Mouse (Mus musculus) ES-Bruce4 (cell line): Measurements from ENCODE around the gene Celf6. TPM values are rescaled to one million over a fixed set of nuclear protein-coding genes. Genes with fewer than 3 reads are reported as not detected.

Experiments
- H3K27ac ChIP-seq: 2 replicates; pipeline ENCODE4 v1.5.1; 2012; ENCODE audit warnings: low read length, inconsistent platforms; ENCODE audit not compliant: insufficient read depth
- H3K27me3 ChIP-seq: 2 replicates; pipeline ENCODE4 v1.6.1; 2012; ENCODE audit warnings: mild to moderate bottlenecking, low read length, inconsistent platforms; ENCODE audit not compliant: control insufficient read depth, poor library complexity, insufficient read depth, severe bottlenecking
- H3K36me3 ChIP-seq: 2 replicates; pipeline ENCODE4 v1.6.1; 2012; ENCODE audit warnings: inconsistent platforms, mild to moderate bottlenecking, low read length, moderate library complexity; ENCODE audit not compliant: control insufficient read depth, poor library complexity, insufficient read depth, severe bottlenecking
- H3K4me1 ChIP-seq: one replicate; pipeline ENCODE4 v1.8.1; 2011; ENCODE audit warnings: low read length; ENCODE audit not compliant: control insufficient read depth, insufficient read depth
- H3K4me3 ChIP-seq: 2 replicates; pipeline ENCODE4 v1.5.1; 2011; ENCODE audit warnings: low read depth, mild to moderate bottlenecking, low read length
- H3K9ac ChIP-seq: 2 replicates; pipeline ENCODE4 v1.6.1; 2012; ENCODE audit warnings: low read depth, mild to moderate bottlenecking, inconsistent platforms; ENCODE audit not compliant: poor library complexity, severe bottlenecking
- H3K9me3 ChIP-seq: replicated peaks from 2 replicates; pipeline ENCODE4 v1.6.1; 2012; ENCODE audit warnings: mild to moderate bottlenecking, low read length, inconsistent platforms; ENCODE audit not compliant: control insufficient read depth, poor library complexity, insufficient read depth, severe bottlenecking
- CTCF ChIP-seq: IDR thresholded peaks from one replicate; pipeline ENCODE4 v1.8.1; 2011; ENCODE audit warnings: low read depth, low read length
- EP300 ChIP-seq: IDR thresholded peaks from 2 replicates; pipeline ENCODE4 v1.6.1; 2011; ENCODE audit warnings: low read depth, low read length; ENCODE audit not compliant: insufficient read depth
- POLR2A ChIP-seq: IDR thresholded peaks from one replicate; pipeline ENCODE4 v1.8.1; 2011; ENCODE audit warnings: low read length; ENCODE audit not compliant: insufficient read depth
- polyA plus RNA-seq: library from polyadenylated mRNA; stranded (reverse); fragments of >200 nt; gene quantifications from 2 replicates; pipeline ENCODE4 v1.2.4, GENCODE M21; 2011; ENCODE audit warnings: low read depth; ENCODE audit not compliant: missing spikeins, insufficient read depth, insufficient read length

Celf6 gene
- polyA plus RNA-seq, 1 experiment: 0.64 TPM

DNA sequence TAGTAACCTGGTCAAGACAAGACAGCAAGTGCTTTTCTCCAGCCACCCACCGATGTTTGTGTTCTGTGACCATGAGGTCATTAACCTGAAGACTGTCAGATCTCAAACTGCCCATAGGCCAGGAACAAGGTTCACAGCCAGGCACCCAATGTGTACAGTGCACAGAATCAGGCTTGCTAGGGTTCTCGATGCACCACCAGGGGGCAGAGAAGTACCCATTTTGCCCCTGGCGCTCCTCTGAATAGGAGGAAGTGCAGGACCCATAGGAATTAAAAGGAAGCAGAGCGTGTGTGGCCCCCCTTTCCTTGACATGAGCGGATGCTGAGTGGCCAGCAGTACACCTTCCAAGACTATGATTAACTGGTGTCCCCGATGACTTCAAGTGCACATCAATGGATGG is 10.6 kb upstream of the Celf6 start:
- TF ChIP-seq EP300 (no peak), CTCF (peak; percentile 78), POLR2A (no peak)
- no peak overlapping the region for H3K4me3 ChIP-seq

DNA sequence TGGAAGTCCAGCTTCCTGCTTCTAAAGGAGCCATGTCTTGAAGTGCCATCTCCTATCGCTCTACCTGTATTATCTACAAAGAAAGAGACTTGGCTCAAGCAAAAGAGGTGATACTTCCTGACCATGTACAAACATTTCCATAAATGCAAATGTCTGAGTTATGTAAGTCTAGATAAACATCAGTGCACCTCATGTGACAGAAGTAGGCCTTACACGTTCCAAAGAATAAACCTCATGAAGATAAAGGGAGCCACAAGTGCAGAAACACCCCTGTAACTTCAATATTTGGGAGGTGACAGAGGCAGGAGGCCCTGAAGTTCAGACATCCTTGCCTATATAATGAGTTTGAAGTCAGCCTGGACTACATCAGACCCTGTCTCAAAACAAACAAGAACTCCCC is 5.9 kb upstream of the Celf6 start:
- Histone ChIP-seq H3K36me3 (no peaks in the 10 kb centered on the region), H3K27me3 (peaks cover 5% of the 10 kb centered on the region), H3K4me1 (no peaks in the 10 kb centered on the region), H3K4me3 (no peak overlapping the region), H3K9ac (no peak overlapping the region), H3K9me3 (no peaks in the 10 kb centered on the region), H3K27ac (no peak overlapping the region)
- no peak for TF ChIP-seq CTCF
- TF ChIP-seq POLR2A: no peak
- no peak for TF ChIP-seq EP300

More for the DNA sequence above, 10.6 kb upstream of the Celf6 start:
- Histone ChIP-seq H3K27ac (no peak overlapping the region), H3K4me1 (no peaks in the 10 kb centered on the region), H3K27me3 (peaks cover 3% of the 10 kb centered on the region), H3K36me3 (peaks cover 8% of the 10 kb centered on the region), H3K9me3 (no peaks in the 10 kb centered on the region), H3K9ac (no peak overlapping the region)

DNA sequence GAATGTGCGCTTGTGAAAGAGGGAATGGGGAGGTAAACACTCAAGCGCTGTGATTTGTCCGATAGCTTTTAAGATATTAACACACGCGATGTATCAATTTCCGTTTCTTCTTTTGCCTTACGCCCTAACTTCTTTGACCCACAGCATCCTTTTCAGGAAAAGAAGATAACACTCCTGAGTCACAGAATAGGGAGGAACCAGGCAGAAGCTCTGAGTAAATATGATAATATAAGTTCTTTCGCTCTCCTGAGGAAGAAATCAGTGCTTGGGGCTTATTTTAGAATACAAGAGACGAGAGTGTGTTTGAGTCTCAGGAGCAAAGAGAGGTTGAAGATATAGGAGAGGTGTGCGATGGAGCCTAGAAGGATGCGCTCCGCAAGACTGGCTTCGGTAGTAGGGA is 316 bp upstream of the Celf6 start:
- no peaks in the 10 kb centered on the region for H3K36me3 ChIP-seq
- H3K4me1 ChIP-seq: no peaks in the 10 kb centered on the region
- peak overlapping the region; percentile 69 for H3K4me3 ChIP-seq
- no peak overlapping the region for H3K9ac ChIP-seq
- TF ChIP-seq CTCF (no peak), EP300 (no peak), POLR2A (no peak)
- peaks cover 2% of the 10 kb centered on the region for H3K27me3 ChIP-seq
- no peaks in the 10 kb centered on the region for H3K9me3 ChIP-seq
- no peak overlapping the region for H3K27ac ChIP-seq

DNA sequence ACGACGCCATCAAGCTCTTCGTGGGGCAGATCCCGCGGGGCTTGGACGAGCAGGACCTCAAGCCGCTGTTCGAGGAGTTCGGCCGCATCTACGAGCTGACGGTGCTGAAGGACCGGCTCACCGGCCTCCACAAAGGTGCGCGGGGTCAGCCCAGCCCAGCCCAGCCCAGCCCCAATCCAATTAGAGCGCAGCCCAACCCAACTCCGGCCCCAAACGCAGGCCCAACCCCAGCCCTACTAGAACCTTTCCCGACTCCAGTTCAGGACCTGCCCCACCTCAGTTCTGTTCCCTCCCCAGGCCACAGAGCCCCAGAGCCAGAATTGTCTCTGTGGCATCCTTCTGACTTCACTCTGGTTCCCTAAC is 769 bp downstream of the Celf6 start:
- peaks cover 2% of the 10 kb centered on the region for H3K27me3 ChIP-seq

DNA sequence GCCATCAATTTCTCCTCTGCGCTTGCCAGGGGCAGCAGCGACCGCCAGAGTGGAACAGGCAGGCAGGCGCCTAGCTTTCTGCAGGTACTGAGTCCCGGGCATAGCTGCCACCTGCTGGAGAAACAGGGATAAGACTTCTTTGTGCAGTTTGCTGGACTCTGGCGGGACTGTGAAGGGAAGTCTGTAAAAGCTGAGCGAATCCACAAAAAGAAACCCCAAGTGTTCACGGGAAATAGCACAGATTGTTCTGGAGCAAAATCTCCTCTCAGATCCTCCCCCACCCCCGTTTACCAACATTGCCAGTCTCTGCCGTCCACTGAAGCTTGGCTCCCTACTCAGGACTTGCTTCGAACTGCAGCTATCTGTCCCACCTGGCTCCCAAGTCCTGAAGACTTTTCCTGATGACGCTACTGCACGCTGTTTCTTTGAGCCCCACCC is 7.2 kb downstream of the Celf6 start:
- Histone ChIP-seq H3K4me3 (no peak overlapping the region), H3K4me1 (no peaks in the 10 kb centered on the region), H3K27ac (no peak overlapping the region), H3K9me3 (no peaks in the 10 kb centered on the region), H3K27me3 (no peaks in the 10 kb centered on the region), H3K36me3 (no peaks in the 10 kb centered on the region), H3K9ac (no peak overlapping the region)
- TF ChIP-seq CTCF (peak; percentile 72), POLR2A (no peak), EP300 (no peak)

More for the DNA sequence above, 769 bp downstream of the Celf6 start:
- no peak overlapping the region for H3K9ac ChIP-seq
- no peaks in the 10 kb centered on the region for H3K36me3 ChIP-seq
- no peaks in the 10 kb centered on the region for H3K9me3 ChIP-seq
- no peak for TF ChIP-seq EP300
- TF ChIP-seq POLR2A: no peak
- TF ChIP-seq CTCF: no peak
- H3K27ac ChIP-seq: no peak overlapping the region
- H3K4me1 ChIP-seq: no peaks in the 10 kb centered on the region
- H3K4me3 ChIP-seq: peak overlapping the region; percentile 52

DNA sequence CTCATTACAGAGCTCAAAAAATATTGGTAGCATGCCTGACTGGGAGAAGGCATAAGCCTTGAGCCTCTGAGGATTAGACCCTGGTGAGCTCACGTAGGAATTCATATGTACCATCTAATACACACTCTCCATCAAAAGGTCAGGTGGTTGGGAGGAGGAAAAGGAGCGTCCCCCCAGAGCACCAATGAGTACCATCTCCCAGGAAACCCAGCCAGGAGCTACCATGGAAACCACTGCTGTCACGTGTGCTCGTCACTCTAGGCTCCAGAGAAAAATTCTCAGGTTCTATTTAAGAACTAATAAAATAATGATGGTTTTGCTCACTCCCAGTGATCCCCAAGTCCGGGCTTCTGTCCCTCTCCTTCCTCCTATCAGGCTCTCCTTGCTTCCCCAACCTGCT is 10.5 kb downstream of the Celf6 start:
- H3K9me3 ChIP-seq: no peaks in the 10 kb centered on the region
- TF ChIP-seq CTCF (no peak), EP300 (no peak), POLR2A (no peak)
- no peaks in the 10 kb centered on the region for H3K27me3 ChIP-seq
- H3K9ac ChIP-seq: no peak overlapping the region
- no peaks in the 10 kb centered on the region for H3K4me1 ChIP-seq
- H3K27ac ChIP-seq: no peak overlapping the region
- H3K4me3 ChIP-seq: no peak overlapping the region
- no peaks in the 10 kb centered on the region for H3K36me3 ChIP-seq
